Mouse (Mus musculus) fat pad, adult 2 months (tissue): ENCODE results near the gene Sun2.

Experiments
- DNase-seq: peaks from one replicate; pipeline ENCODE4 v3.0.0-alpha.2; 2011; ENCODE audit warnings: low read depth, low spot score; ENCODE audit errors: extremely low read depth

The Sun2 gene

GRCm38 (mm10) chr15:79741921-79742705 lies at the start of gene Sun2:
Gene Sun2 (minus strand): TSS chr15:79742536.
- DNase-seq = no peak

- DNase-seq = no peak
Measured at GRCm38 (mm10) chr15:79791502-79791901, 49.2 kb upstream of the Sun2 start.

- DNase-seq = no peak
Measured at GRCm38 (mm10) chr15:79790905-79791304, 48.6 kb upstream of the Sun2 start.

GRCm38 (mm10) chr15:79790111-79790510 lies 47.8 kb upstream of the Sun2 start:
- no peak for DNase-seq

GRCm38 (mm10) chr15:79787815-79788214 lies 45.5 kb upstream of the Sun2 start:
- no peak for DNase-seq

DNA sequence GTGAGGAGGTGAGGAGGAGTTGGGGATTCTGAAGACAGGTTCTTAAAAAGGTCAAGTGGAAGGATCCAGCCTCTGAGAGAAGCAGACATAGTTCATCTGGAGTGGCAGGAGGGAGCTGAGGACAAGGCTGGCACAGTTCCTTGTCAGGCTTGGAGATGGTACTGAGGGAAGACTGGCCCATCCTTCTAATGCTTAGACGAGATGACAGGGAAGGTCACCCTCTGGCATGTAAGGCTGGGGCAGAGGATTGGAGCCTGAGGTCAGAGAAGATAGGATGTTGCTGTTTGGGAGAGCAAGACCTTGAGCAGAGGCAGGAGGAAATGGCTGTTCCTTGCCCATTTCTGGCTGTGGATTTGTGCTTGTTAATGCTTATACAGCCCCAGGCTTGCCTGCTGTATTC lies 42.7 kb upstream of the Sun2 start:
- DNase-seq = no peak

- no peak for DNase-seq
Measured at GRCm38 (mm10) chr15:79777749-79778148, 35.4 kb upstream of the Sun2 start, which contains the start of gene Dnal4. Gene Dnal4 (minus strand): TSS chr15:79777849.

DNA sequence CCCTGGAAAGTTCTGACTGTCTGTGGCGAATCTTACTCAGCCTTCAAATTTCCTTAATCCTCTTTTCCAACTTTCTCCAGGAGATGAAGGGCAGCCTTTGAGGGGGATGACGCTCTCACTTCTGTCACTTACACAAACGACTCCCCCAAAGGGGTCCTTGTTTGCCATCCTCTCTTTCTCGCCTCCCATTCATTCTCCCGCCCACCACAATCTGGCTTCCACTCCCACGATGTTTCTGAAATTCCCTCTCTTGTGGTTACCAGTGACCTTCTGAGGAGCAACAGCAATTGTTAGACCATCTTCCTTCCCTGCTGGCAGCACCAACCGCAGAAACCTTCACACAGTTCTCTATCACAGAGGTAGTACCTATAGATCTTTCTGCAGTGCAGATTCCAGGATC lies 33.3 kb upstream of the Sun2 start:
- DNase-seq = no peak

DNA sequence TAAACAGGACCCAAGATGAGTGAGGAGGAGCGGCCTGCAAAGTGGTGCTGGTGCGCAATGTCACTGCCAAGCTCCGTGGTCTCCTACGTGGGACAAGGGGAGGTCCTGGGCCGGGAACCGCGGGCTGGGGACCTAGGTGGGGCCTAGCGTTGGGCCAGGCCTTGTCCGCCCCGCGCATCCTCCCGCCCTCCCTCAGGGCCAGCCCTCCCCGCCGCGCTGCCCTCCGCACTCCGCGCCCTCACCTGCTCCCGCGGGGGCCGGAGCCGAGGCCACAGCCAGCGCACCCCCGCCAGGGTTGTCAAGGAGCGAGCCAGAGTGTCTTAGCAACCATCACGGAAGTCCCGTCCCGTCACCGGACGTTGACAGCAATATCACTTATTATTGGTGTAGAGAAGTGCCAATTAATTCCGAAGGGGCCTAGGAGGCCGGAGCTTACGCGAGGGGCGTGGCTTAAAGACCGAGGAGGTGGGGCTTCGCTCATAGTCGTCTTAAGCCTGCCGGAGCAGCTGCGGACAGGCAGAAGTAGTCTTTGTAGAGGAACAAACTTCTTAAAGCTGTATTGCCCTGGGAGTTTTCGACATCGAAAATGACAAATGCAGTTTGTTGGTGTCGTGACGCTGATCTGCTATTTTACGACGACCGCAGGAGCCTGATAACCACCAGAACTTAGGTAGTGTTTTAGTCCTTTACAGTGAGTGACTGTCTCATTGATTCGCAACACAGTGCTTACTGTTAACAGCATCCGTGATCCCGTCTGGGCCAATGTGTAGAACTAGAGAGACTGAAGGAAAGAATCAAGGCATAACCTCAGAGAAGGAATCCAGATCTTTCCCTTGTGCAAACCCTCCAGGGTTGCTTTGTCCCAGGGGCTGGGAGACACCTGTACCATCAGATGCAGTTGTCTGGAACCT lies 32.0 kb upstream of the Sun2 start:
- peak; percentile 93 for DNase-seq

GRCm38 (mm10) chr15:79770629-79771240 lies 28.4 kb upstream of the Sun2 start:
- no peak for DNase-seq

GRCm38 (mm10) chr15:79768302-79768701 lies 26.0 kb upstream of the Sun2 start:
- no peak for DNase-seq

DNA sequence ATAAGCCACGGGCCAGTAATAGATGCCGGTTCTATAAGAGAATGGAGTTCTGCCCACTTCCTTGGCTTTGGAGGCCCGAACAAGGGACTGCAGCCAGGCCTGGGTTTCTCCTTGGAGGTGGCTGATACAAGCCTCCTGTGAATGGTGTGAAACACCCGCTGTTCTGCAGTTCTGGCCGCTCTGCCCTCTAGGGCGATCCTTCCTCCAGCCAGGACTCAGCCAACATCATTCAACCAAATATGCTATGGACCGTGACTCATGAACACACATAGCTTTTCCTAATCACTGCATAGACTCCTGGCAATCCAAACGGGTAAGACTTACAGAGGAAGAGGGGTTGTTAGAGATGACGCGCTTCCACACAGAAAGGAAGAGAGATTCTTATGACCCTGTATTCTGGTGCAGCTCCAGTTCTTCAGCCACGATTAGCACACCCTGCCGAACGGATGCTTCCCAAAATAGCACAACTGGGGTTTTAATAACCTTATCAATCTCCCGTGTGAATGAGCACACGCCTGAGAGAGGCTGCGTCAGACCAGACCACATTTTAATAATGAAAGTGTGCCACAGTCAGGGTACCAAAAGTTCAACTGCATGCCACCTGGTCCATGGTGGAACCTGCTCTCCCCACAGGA lies 25.1 kb upstream of the Sun2 start:
- DNase-seq = no peak

DNA sequence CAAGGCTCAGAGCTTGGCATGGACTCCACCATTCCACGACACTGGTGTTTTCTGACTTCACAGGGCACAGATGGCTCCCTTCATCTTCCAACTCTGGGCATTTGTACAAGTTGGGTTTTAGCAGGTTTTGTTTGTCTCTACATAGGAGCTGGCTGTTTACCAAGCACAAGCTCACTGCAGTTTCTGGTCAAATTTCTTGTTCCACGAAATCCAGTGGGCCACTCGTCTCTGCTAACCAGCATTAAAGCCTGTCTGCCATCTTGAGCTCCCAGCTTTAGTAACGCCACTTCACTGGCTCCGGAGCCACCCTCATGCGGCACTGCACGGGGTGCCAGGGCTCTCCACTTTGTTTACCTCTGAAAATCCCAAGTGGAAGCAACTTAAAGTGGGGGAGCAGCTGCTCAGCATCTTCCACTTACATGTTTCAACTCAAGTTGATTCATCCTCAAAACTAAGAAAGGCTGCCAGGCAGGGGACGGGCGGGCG lies 24.3 kb upstream of the Sun2 start:
- no peak for DNase-seq

- DNase-seq = no peak
Measured at GRCm38 (mm10) chr15:79766168-79766567, 23.8 kb upstream of the Sun2 start.

DNA sequence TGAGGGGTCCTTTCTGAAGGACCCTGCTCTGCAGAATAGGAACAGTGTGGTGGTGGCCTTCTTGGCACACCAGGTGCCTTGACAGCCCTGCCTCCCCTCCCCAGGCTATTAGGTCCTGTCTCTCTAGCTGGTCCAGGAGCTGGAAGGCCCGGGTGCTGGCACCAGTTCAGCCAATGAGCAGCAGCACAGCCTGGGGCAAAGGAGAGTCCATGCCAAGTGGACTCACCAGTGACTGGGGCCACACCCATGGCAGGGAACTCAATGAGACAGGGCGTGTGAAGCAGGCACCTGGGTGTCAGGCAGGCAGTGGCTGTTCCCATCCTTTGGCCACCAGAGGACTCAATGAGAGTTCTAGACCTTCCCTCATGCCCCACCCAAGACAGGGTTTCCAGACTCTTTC lies 23.0 kb upstream of the Sun2 start:
- DNase-seq = no peak

GRCm38 (mm10) chr15:79764539-79765267 lies 22.4 kb upstream of the Sun2 start:
- DNase-seq = no peak

DNA sequence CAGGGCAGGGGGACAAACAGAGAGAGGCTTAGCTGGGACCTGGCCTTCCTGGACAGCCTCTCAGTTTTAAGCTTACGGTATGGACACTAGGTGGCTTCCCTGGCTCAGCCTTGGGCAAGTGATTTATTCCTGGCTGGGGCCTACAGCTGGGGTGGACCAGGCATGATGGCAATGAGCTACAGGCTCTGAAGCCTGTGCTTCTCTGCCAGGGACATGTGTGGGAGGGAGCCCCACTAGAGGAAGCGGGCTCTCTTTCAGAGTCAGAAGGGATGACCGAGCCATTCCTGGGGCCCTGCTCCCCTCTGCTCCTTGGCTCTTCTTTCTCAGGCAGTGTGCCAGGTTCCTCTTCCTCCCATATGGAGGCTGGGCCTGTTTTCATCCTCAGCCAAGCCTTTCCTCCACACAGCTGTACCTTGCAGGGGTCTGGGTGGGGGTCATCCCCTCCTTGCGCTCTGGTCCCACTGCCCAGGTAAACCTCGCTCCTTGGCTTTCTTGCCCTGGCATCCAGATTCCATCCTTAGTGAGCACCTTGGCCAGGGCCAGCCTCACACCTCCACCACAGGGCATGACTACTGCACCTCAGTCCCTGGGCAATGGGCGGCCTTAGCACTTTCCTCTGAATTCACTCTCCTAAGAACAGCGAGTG lies 21.4 kb upstream of the Sun2 start:
- no peak for DNase-seq

- DNase-seq = no peak
Measured at GRCm38 (mm10) chr15:79763001-79763400, 20.7 kb upstream of the Sun2 start.

GRCm38 (mm10) chr15:79760956-79761355 lies 18.6 kb upstream of the Sun2 start:
- no peak for DNase-seq

DNA sequence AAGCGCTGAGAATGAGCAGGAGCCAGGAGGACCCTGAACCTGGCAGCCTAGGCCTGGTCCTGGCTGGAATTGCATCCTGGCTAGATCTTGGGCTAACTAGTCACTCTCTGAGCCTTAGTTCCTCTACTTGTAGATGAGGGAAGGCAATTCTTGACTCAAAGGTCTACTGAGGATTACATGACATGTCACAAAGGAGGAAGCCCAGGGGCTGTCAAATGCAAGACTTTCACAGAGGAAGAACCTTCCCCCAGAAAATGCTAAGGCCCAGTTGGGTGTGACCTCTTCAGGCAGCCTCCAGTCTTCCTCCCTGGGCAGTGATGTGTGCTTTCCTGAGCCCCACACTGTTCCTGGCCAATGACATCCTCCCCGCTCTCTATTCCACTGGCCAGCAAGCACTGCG lies 14.8 kb upstream of the Sun2 start:
- no peak for DNase-seq
